Mouse (Mus musculus): ENCODE results near the gene Ndufs3. TPM values are rescaled to one million over a fixed set of nuclear protein-coding genes. Genes with fewer than 3 reads are reported as not detected.

Gene Ndufs3
- polyA plus RNA-seq, 1 experiment from 2014 or later = 240 TPM

DNA sequence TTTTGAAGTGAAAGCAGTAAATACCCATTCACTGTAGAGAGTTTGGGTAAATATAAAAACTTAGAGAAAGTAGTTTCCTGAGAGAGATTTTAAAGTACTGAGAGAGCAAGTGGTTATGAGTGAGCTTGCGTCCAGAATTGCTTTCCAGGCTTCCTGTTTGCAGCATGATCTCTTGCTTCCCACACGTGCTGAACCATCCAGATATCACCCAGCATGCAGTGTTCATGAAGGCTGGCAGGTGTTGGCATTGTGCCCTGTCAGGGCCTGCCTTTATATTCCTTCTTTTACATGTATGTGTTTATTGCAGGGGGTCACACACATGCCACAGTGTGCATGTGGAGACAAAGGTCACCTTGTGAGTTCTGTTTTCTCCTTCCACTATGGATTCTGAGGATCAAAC, 29.4 kb downstream of the Ndufs3 start:
- no peak overlapping the region for H3K4me3 ChIP-seq (ENCODE audit: low read depth, low read length)
- H3K4me2 ChIP-seq (ENCODE audit: low read length) = no peak overlapping the region
- H3K9me3 ChIP-seq (replicated peaks; ENCODE audit: control insufficient read depth, low read length) = no peaks in the 10 kb centered on the region
- no peak overlapping the region for H3K27ac ChIP-seq (ENCODE audit: low read depth, low read length)
- DNase-seq (ENCODE audit: low spot score) = no peak
- no peaks in the 10 kb centered on the region for H3K27me3 ChIP-seq (replicated peaks; ENCODE audit: control insufficient read depth, insufficient read depth, low read length)
- H3K4me1 ChIP-seq (ENCODE audit: control insufficient read depth, insufficient read depth, low read length) = no peaks in the 10 kb centered on the region
- H3K36me3 ChIP-seq (ENCODE audit: control insufficient read depth, insufficient read depth, low read length) = no peaks in the 10 kb centered on the region
- ATAC-seq = no peak
- 72% methylated on average over 2 of the region's 2 CpGs for WGBS
- no peak overlapping the region for H3K9ac ChIP-seq (ENCODE audit: low read length)

- Histone ChIP-seq H3K27ac (ENCODE audit: low read depth, low read length) (no peak overlapping the region), H3K4me2 (ENCODE audit: low read length) (no peak overlapping the region), H3K9ac (ENCODE audit: low read length) (no peak overlapping the region), H3K36me3 (ENCODE audit: control insufficient read depth, insufficient read depth, low read length) (0 out of 2 replicates have a peak, but pooled peaks cover under 1% of the 10 kb centered on the region), H3K4me1 (ENCODE audit: control insufficient read depth, insufficient read depth, low read length) (no peaks in the 10 kb centered on the region), H3K27me3 (replicated peaks; ENCODE audit: control insufficient read depth, insufficient read depth, low read length) (no peaks in the 10 kb centered on the region), H3K9me3 (replicated peaks; ENCODE audit: control insufficient read depth, low read length) (no peaks in the 10 kb centered on the region), H3K4me3 (ENCODE audit: low read depth, low read length) (no peak overlapping the region)
- no peak for ATAC-seq
- 87% methylated on average over 1 of the region's 1 CpGs for WGBS
- DNase-seq (ENCODE audit: low spot score) = no peak
Measured at GRCm38 (mm10) chr2:90874025-90874424, 30.6 kb downstream of the Ndufs3 start.

DNA sequence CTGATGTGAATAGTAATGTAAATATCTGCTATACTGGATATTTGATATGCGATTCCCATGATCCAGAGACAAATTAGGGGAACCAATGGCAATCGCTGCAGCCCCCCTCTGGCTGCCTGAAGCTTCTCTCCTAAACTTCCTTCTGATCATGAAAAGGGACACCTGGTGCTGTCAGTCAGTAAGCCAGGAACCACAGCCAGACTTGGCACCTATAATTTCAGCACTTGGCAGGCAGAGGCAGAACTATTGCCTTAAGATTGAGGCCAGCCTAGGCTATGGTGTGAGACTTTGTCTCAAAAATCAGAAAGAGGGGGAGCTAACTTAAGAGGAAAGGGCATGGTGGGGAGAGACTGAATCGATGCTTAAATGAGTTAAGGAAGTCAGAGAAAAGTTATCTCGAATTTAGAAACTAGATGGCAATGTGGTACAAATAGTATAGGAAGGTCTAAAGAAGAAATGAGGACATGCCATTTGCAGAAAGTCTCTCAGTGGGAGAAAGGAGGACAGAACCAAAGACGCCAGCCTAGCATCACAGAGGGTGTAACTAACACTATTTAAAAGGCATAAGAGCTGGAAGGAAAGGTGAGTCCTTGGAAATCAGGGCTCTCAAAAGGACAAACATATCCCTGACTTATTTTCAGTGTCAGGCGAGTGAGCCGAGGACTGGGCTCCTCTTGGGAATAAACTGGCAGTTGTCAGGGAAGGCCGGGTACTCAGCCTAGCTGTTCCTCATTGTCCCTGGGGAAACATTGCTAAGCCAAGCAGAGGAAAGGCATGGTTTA, 33.3 kb downstream of the Ndufs3 start:
- H3K27me3 ChIP-seq (replicated peaks; ENCODE audit: control insufficient read depth, insufficient read depth, low read length) = no peaks in the 10 kb centered on the region
- H3K4me2 ChIP-seq (ENCODE audit: low read length) = no peak overlapping the region
- H3K9me3 ChIP-seq (replicated peaks; ENCODE audit: control insufficient read depth, low read length) = no peaks in the 10 kb centered on the region
- H3K4me1 ChIP-seq (ENCODE audit: control insufficient read depth, insufficient read depth, low read length) = no peaks in the 10 kb centered on the region
- 71% methylated on average over 8 of the region's 8 CpGs for WGBS
- DNase-seq (ENCODE audit: low spot score) = peak; percentile 31
- peaks cover 20% of the 10 kb centered on the region for H3K36me3 ChIP-seq (ENCODE audit: control insufficient read depth, insufficient read depth, low read length)
- H3K9ac ChIP-seq (ENCODE audit: low read length) = no peak overlapping the region
- H3K27ac ChIP-seq (ENCODE audit: low read depth, low read length) = no peak overlapping the region
- ATAC-seq = no peak
- H3K4me3 ChIP-seq (ENCODE audit: low read depth, low read length) = no peak overlapping the region

GRCm38 (mm10) chr2:90870136-90870601, 34.5 kb downstream of the Ndufs3 start:
- H3K9ac ChIP-seq (ENCODE audit: low read length) = no peak overlapping the region
- no peak overlapping the region for H3K4me3 ChIP-seq (ENCODE audit: low read depth, low read length)
- no peaks in the 10 kb centered on the region for H3K27me3 ChIP-seq (replicated peaks; ENCODE audit: control insufficient read depth, insufficient read depth, low read length)
- H3K4me1 ChIP-seq (ENCODE audit: control insufficient read depth, insufficient read depth, low read length) = no peaks in the 10 kb centered on the region
- H3K36me3 ChIP-seq (ENCODE audit: control insufficient read depth, insufficient read depth, low read length) = peaks cover 31% of the 10 kb centered on the region
- no peak overlapping the region for H3K27ac ChIP-seq (ENCODE audit: low read depth, low read length)
- DNase-seq (ENCODE audit: low spot score) (no peak), ATAC-seq (no peak)
- 68% methylated on average over 4 of the region's 4 CpGs for WGBS
- no peaks in the 10 kb centered on the region for H3K9me3 ChIP-seq (replicated peaks; ENCODE audit: control insufficient read depth, low read length)
- no peak overlapping the region for H3K4me2 ChIP-seq (ENCODE audit: low read length)

DNA sequence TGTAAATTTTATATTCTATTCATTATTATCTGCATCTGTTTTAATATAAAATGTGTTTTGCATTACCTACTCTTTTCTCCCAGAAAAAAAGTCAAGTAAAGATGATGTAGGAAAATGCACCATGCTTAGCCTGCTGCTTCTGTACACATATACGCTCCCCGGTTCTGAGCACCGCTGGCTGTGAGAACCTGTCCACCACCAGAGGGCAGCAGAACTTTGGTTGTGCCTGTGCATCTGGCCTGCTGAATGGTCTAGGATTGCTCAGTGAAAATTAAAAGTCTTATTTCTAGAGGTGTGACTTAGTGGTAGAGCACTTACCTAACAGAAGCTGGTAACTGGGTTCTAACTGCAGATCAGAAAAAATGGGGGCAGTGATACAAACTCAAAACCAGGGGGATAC, 38.1 kb downstream of the Ndufs3 start:
- peak; percentile 91 for ATAC-seq
- no peaks in the 10 kb centered on the region for H3K27me3 ChIP-seq (replicated peaks; ENCODE audit: control insufficient read depth, insufficient read depth, low read length)
- H3K9ac ChIP-seq (ENCODE audit: low read length) = no peak overlapping the region
- H3K4me2 ChIP-seq (ENCODE audit: low read length) = no peak overlapping the region
- H3K4me3 ChIP-seq (ENCODE audit: low read depth, low read length) = no peak overlapping the region
- no peaks in the 10 kb centered on the region for H3K9me3 ChIP-seq (replicated peaks; ENCODE audit: control insufficient read depth, low read length)
- WGBS = 18% methylated on average over 3 of the region's 3 CpGs
- H3K27ac ChIP-seq (ENCODE audit: low read depth, low read length) = no peak overlapping the region
- peaks cover 62% of the 10 kb centered on the region for H3K36me3 ChIP-seq (ENCODE audit: control insufficient read depth, insufficient read depth, low read length)
- DNase-seq (ENCODE audit: low spot score) = peak; percentile 89
- no peaks in the 10 kb centered on the region for H3K4me1 ChIP-seq (ENCODE audit: control insufficient read depth, insufficient read depth, low read length)

GRCm38 (mm10) chr2:90864184-90864583, 40.4 kb downstream of the Ndufs3 start:
- no peak overlapping the region for H3K9ac ChIP-seq (ENCODE audit: low read length)
- peak; percentile 49 for ATAC-seq
- no peak overlapping the region for H3K4me2 ChIP-seq (ENCODE audit: low read length)
- DNase-seq (ENCODE audit: low spot score) = peak; percentile 65
- H3K27ac ChIP-seq (ENCODE audit: low read depth, low read length) = no peak overlapping the region
- no peaks in the 10 kb centered on the region for H3K4me1 ChIP-seq (ENCODE audit: control insufficient read depth, insufficient read depth, low read length)
- H3K27me3 ChIP-seq (replicated peaks; ENCODE audit: control insufficient read depth, insufficient read depth, low read length) = no peaks in the 10 kb centered on the region
- no peak overlapping the region for H3K4me3 ChIP-seq (ENCODE audit: low read depth, low read length)
- H3K9me3 ChIP-seq (replicated peaks; ENCODE audit: control insufficient read depth, low read length) = no peaks in the 10 kb centered on the region
- peaks cover 85% of the 10 kb centered on the region for H3K36me3 ChIP-seq (ENCODE audit: control insufficient read depth, insufficient read depth, low read length)

- DNase-seq (ENCODE audit: low spot score) = no peak
- Histone ChIP-seq H3K27ac (ENCODE audit: low read depth, low read length) (no peak overlapping the region), H3K9me3 (replicated peaks; ENCODE audit: control insufficient read depth, low read length) (no peaks in the 10 kb centered on the region), H3K9ac (ENCODE audit: low read length) (no peak overlapping the region), H3K36me3 (ENCODE audit: control insufficient read depth, insufficient read depth, low read length) (peaks cover 85% of the 10 kb centered on the region), H3K4me2 (ENCODE audit: low read length) (no peak overlapping the region), H3K4me3 (ENCODE audit: low read depth, low read length) (no peak overlapping the region), H3K27me3 (replicated peaks; ENCODE audit: control insufficient read depth, insufficient read depth, low read length) (no peaks in the 10 kb centered on the region), H3K4me1 (ENCODE audit: control insufficient read depth, insufficient read depth, low read length) (no peaks in the 10 kb centered on the region)
- ATAC-seq = no peak
- 96% methylated on average over 2 of the region's 2 CpGs for WGBS
Measured at GRCm38 (mm10) chr2:90861486-90861885, 43.1 kb downstream of the Ndufs3 start.

- Histone ChIP-seq H3K27ac (ENCODE audit: low read depth, low read length) (no peak overlapping the region), H3K36me3 (ENCODE audit: control insufficient read depth, insufficient read depth, low read length) (peaks cover 56% of the 10 kb centered on the region), H3K4me1 (ENCODE audit: control insufficient read depth, insufficient read depth, low read length) (peaks cover 17% of the 10 kb centered on the region), H3K4me3 (ENCODE audit: low read depth, low read length) (no peak overlapping the region), H3K4me2 (ENCODE audit: low read length) (no peak overlapping the region), H3K9me3 (replicated peaks; ENCODE audit: control insufficient read depth, low read length) (no peaks in the 10 kb centered on the region), H3K9ac (ENCODE audit: low read length) (no peak overlapping the region), H3K27me3 (replicated peaks; ENCODE audit: control insufficient read depth, insufficient read depth, low read length) (no peaks in the 10 kb centered on the region)
- 96% methylated on average over 1 of the region's 1 CpGs for WGBS
- no peak for ATAC-seq
- DNase-seq (ENCODE audit: low spot score) = no peak
Measured at GRCm38 (mm10) chr2:90850401-90850800, 54.2 kb downstream of the Ndufs3 start.

GRCm38 (mm10) chr2:90848331-90848730, 56.3 kb downstream of the Ndufs3 start:
- Histone ChIP-seq H3K27ac (ENCODE audit: low read depth, low read length) (no peak overlapping the region), H3K4me3 (ENCODE audit: low read depth, low read length) (peak overlapping the region; percentile 69), H3K36me3 (ENCODE audit: control insufficient read depth, insufficient read depth, low read length) (peaks cover 40% of the 10 kb centered on the region), H3K9me3 (replicated peaks; ENCODE audit: control insufficient read depth, low read length) (no peaks in the 10 kb centered on the region), H3K27me3 (replicated peaks; ENCODE audit: control insufficient read depth, insufficient read depth, low read length) (no peaks in the 10 kb centered on the region), H3K4me1 (ENCODE audit: control insufficient read depth, insufficient read depth, low read length) (peaks cover 17% of the 10 kb centered on the region), H3K9ac (ENCODE audit: low read length) (peak overlapping the region; percentile 87; the same call in 1 of the 2 replicates), H3K4me2 (ENCODE audit: low read length) (peak overlapping the region; percentile 53)
- no peak for ATAC-seq
- 92% methylated on average over 5 of the region's 5 CpGs for WGBS
- DNase-seq (ENCODE audit: low spot score) = no peak

All from forebrain, embryonic 14.5 days (tissue).